Mouse (Mus musculus): ENCODE results near the gene Sstr2. TPM values are rescaled to one million over a fixed set of nuclear protein-coding genes. Genes with fewer than 3 reads are reported as not detected.
A peak's percentile ranks its signal among the peaks of the same experiment; 100 is the strongest.

Sstr2 gene
- polyA plus RNA-seq, 1 experiment from 2014 or later: 0.99 TPM

GRCm38 (mm10) chr11:113609581-113609980 lies 9.6 kb upstream of the Sstr2 start:
- Histone ChIP-seq H3K27me3 (replicated peaks; ENCODE audit: control insufficient read depth, insufficient read depth, low read length) (no peaks in the 10 kb centered on the region), H3K4me3 (ENCODE audit: low read depth, low read length) (no peak overlapping the region), H3K36me3 (ENCODE audit: control insufficient read depth, insufficient read depth) (no peaks in the 10 kb centered on the region), H3K9me3 (ENCODE audit: control insufficient read depth) (no peaks in the 10 kb centered on the region), H3K27ac (ENCODE audit: low read depth, low read length) (no peak overlapping the region), H3K9ac (ENCODE audit: low read depth, low read length) (no peak overlapping the region), H3K4me1 (replicated peaks; ENCODE audit: control insufficient read depth, insufficient read depth, low read length) (no peaks in the 10 kb centered on the region), H3K4me2 (replicated peaks; ENCODE audit: low read depth) (0 out of 2 replicates have a peak overlapping the region, but pooled peaks have one; percentile 6)
- 33% methylated on average over 5 of the region's 5 CpGs for WGBS
- no peak for TF ChIP-seq CTCF (IDR thresholded peaks at IDR 0.05; ENCODE audit: low read depth)
- ATAC-seq: no peak

- 0 out of 2 replicates have a peak overlapping the region, but pooled peaks have one; percentile 6 for H3K4me2 ChIP-seq (replicated peaks; ENCODE audit: low read depth)
- no peaks in the 10 kb centered on the region for H3K9me3 ChIP-seq (ENCODE audit: control insufficient read depth)
- no peak for TF ChIP-seq CTCF (IDR thresholded peaks at IDR 0.05; ENCODE audit: low read depth)
- ATAC-seq: no peak
- no peak overlapping the region for H3K4me3 ChIP-seq (ENCODE audit: low read depth, low read length)
- no peaks in the 10 kb centered on the region for H3K36me3 ChIP-seq (ENCODE audit: control insufficient read depth, insufficient read depth)
- H3K9ac ChIP-seq (ENCODE audit: low read depth, low read length): no peak overlapping the region
- WGBS: 37% methylated on average over 5 of the region's 5 CpGs
- no peaks in the 10 kb centered on the region for H3K4me1 ChIP-seq (replicated peaks; ENCODE audit: control insufficient read depth, insufficient read depth, low read length)
- no peaks in the 10 kb centered on the region for H3K27me3 ChIP-seq (replicated peaks; ENCODE audit: control insufficient read depth, insufficient read depth, low read length)
- no peak overlapping the region for H3K27ac ChIP-seq (ENCODE audit: low read depth, low read length)
These were observed 8.9 kb upstream of the Sstr2 start for GRCm38 (mm10) chr11:113610266-113610665.

- H3K27ac ChIP-seq (ENCODE audit: low read depth, low read length): no peak overlapping the region
- no peak overlapping the region for H3K9ac ChIP-seq (ENCODE audit: low read depth, low read length)
- no peaks in the 10 kb centered on the region for H3K36me3 ChIP-seq (ENCODE audit: control insufficient read depth, insufficient read depth)
- no peaks in the 10 kb centered on the region for H3K9me3 ChIP-seq (ENCODE audit: control insufficient read depth)
- no peaks in the 10 kb centered on the region for H3K4me1 ChIP-seq (replicated peaks; ENCODE audit: control insufficient read depth, insufficient read depth, low read length)
- H3K4me3 ChIP-seq (ENCODE audit: low read depth, low read length): no peak overlapping the region
- no peak for TF ChIP-seq CTCF (IDR thresholded peaks at IDR 0.05; ENCODE audit: low read depth)
- ATAC-seq: no peak
- WGBS: 78% methylated on average over 10 of the region's 10 CpGs
- H3K4me2 ChIP-seq (replicated peaks; ENCODE audit: low read depth): no peak overlapping the region
- no peaks in the 10 kb centered on the region for H3K27me3 ChIP-seq (replicated peaks; ENCODE audit: control insufficient read depth, insufficient read depth, low read length)
These were observed 8.0 kb upstream of the Sstr2 start for GRCm38 (mm10) chr11:113611112-113611646.

DNA sequence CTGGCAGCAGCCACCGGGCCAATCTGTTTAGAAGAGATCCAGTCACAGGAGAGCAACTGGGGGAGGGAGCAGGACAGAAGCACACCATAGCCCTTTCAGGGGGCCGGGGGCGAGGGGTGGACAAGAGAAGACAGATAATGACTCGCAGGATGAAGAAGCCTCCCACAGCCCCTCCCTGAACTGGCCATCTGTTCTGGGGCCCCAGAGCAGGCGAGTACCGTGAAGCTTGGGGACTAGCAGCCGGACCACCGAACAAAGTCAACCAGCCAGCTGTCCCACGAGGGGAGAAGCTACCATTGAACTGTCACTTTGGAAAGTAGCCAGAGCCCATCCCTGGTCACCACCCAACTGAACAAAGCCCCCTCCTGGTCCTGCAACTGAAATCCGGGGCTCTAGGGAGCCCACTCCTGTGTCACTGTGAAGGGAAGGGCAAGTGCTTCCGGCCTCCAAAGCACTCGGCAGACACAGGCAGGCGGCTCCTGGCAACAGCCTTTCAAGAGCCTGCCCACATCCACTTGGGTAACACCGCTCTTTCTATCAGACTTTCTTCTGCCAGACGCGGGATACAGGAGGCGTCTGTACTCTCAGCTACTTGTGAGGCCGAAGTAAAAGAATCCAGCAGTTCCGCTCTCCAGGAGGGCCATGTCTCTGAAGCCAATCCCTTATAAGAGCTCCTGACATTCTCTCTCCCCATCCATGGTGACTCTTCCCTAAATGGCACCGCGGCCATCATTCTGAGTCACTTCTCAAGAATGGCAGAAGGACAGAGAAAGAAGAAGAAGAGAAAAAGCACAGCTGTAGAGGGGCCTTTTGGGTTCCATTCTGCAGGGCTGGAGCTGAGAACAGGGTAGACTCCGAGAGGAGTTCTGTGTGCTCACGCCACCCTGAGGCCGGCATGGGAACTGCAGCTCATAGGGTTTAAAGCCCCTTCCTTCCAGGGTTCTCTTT lies 7.2 kb upstream of the Sstr2 start:
- Histone ChIP-seq H3K4me3 (ENCODE audit: low read depth, low read length) (no peak overlapping the region), H3K9me3 (ENCODE audit: control insufficient read depth) (no peaks in the 10 kb centered on the region), H3K36me3 (ENCODE audit: control insufficient read depth, insufficient read depth) (no peaks in the 10 kb centered on the region), H3K27me3 (replicated peaks; ENCODE audit: control insufficient read depth, insufficient read depth, low read length) (no peaks in the 10 kb centered on the region), H3K4me2 (replicated peaks; ENCODE audit: low read depth) (peak overlapping the region; percentile 37), H3K4me1 (replicated peaks; ENCODE audit: control insufficient read depth, insufficient read depth, low read length) (no peaks in the 10 kb centered on the region), H3K9ac (ENCODE audit: low read depth, low read length) (no peak overlapping the region), H3K27ac (ENCODE audit: low read depth, low read length) (no peak overlapping the region; the same call in 1 of the 2 replicates)
- WGBS: 31% methylated on average over 24 of the region's 24 CpGs
- no peak for ATAC-seq
- peak; percentile 78 for TF ChIP-seq CTCF (IDR thresholded peaks at IDR 0.05; ENCODE audit: low read depth)

GRCm38 (mm10) chr11:113614476-113614875 lies 4.7 kb upstream of the Sstr2 start:
- Histone ChIP-seq H3K27ac (ENCODE audit: low read depth, low read length) (no peak overlapping the region), H3K4me2 (replicated peaks; ENCODE audit: low read depth) (no peak overlapping the region), H3K36me3 (ENCODE audit: control insufficient read depth, insufficient read depth) (no peaks in the 10 kb centered on the region), H3K27me3 (replicated peaks; ENCODE audit: control insufficient read depth, insufficient read depth, low read length) (peaks cover 10% of the 10 kb centered on the region), H3K4me3 (ENCODE audit: low read depth, low read length) (no peak overlapping the region), H3K9me3 (ENCODE audit: control insufficient read depth) (no peaks in the 10 kb centered on the region), H3K4me1 (replicated peaks; ENCODE audit: control insufficient read depth, insufficient read depth, low read length) (0 out of 2 replicates have a peak, but pooled peaks cover 6% of the 10 kb centered on the region), H3K9ac (ENCODE audit: low read depth, low read length) (no peak overlapping the region)
- WGBS: 80% methylated on average over 6 of the region's 6 CpGs
- ATAC-seq: no peak
- no peak for TF ChIP-seq CTCF (IDR thresholded peaks at IDR 0.05; ENCODE audit: low read depth)
